Mouse (Mus musculus) ES-E14 (cell line): ENCODE measurements around the gene Cmbl.

ENCODE experiments used
- HCFC1 ChIP-seq: IDR thresholded peaks from 2 replicates; pipeline ENCODE4 v1.6.1; 2012; ENCODE audit warnings: low read length, inconsistent platforms, borderline replicate concordance; ENCODE audit not compliant: insufficient read depth
- MAFK ChIP-seq: IDR thresholded peaks from 2 replicates; pipeline ENCODE4 v1.6.1; 2014; ENCODE audit warnings: mild to moderate bottlenecking, low read depth, low read length, inconsistent platforms; ENCODE audit not compliant: insufficient read depth
- ZC3H11A ChIP-seq: IDR thresholded peaks from 2 replicates; pipeline ENCODE4 v1.6.1; 2012; ENCODE audit warnings: low read depth, mild to moderate bottlenecking, inconsistent platforms, low read length, borderline replicate concordance
- ZNF384 ChIP-seq: IDR thresholded peaks from 2 replicates; pipeline ENCODE4 v1.6.1; 2012; ENCODE audit warnings: low read depth, low read length, inconsistent platforms

DNA sequence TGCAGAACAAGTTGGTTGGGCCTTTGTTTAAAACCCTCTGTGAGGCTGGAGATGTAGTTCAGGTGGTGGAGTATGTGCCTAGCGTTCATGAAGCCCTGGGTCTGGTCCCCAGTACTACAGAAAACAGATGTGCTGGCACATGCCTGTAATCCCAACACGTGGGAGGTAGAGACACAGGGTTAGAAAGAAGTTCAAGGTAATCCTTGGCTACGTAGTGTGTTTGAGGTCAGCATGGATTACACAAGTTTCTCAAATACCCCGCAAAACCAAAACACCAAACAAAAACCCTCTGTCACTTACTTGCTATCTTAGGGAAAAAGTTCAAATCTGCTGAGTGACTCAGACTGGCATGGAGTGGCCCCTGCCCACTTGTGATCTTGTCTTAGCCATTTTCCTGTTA is 46.8 kb downstream of the Cmbl start:
- TF ChIP-seq ZC3H11A (no peak), ZNF384 (no peak), HCFC1 (no peak), MAFK (no peak)
